Mouse (Mus musculus) spleen, adult 2 months (tissue): ENCODE data around the gene Selp. TPM values are rescaled to one million over a fixed set of nuclear protein-coding genes. Genes with fewer than 3 reads are reported as not detected.
A peak's percentile ranks its signal among the peaks of the same experiment; 100 is the strongest.

Experiments
- DNase-seq, 2 experiments: peaks; one replicate each; pipeline versions ENCODE4 v3.0.0 to v3.0.0-alpha.2; 2012 to 2021; ENCODE audit warnings: low spot score in 2 of 2, low read depth in 1 of 2
- H3K27ac ChIP-seq: fragments of 200-500 bp; 2 replicates; pipeline ENCODE4 v1.5.1; 2012; ENCODE audit warnings: low read length, inconsistent platforms; ENCODE audit not compliant: insufficient read depth
- H3K27me3 ChIP-seq: fragments of 200-500 bp; 2 replicates; pipeline ENCODE4 v1.6.1; 2012; ENCODE audit warnings: mild to moderate bottlenecking, moderate library complexity, low read length, inconsistent platforms; ENCODE audit not compliant: control insufficient read depth, insufficient read depth
- H3K36me3 ChIP-seq: fragments of 200-500 bp; 2 replicates; pipeline ENCODE4 v1.6.1; 2012; ENCODE audit warnings: mild to moderate bottlenecking, low read length, inconsistent platforms; ENCODE audit not compliant: control insufficient read depth, insufficient read depth
- H3K4me1 ChIP-seq: fragments of 200-500 bp; 2 replicates; pipeline ENCODE4 v1.6.1; 2011; ENCODE audit warnings: inconsistent platforms; ENCODE audit not compliant: control insufficient read depth, insufficient read depth, insufficient read length
- H3K4me3 ChIP-seq: fragments of 200-500 bp; 2 replicates; pipeline ENCODE4 v1.5.1; 2011; ENCODE audit warnings: mild to moderate bottlenecking, inconsistent platforms; ENCODE audit not compliant: insufficient read depth, insufficient read length; ENCODE audit errors: extremely low read depth
- CTCF ChIP-seq: fragments of 200-500 bp; IDR thresholded peaks from 2 replicates; pipeline ENCODE4 v1.5.1; 2011; ENCODE audit warnings: mild to moderate bottlenecking, inconsistent platforms; ENCODE audit not compliant: insufficient read depth, insufficient read length, insufficient replicate concordance; ENCODE audit errors: extremely low read depth
- POLR2A ChIP-seq: fragments of 200-500 bp; IDR thresholded peaks from 2 replicates; pipeline ENCODE4 v1.6.1; 2011; ENCODE audit warnings: low read depth, low read length, inconsistent platforms
- whole genome bisulfite sequencing: fragments of 180-500 bp; shearing (Covaris S2); methylation state at CpG from one replicate; pipeline ENCODE4 v1.1.7; 2018; 5-methylcytosine and 5-hydroxymethylcytosine counted together
- polyA plus RNA-seq: library from polyadenylated mRNA; depleted of rRNA; stranded (reverse); fragments of >200 nt; gene quantifications from 2 replicates; pipeline ENCODE4 v1.2.3, GENCODE M21; 2012

Gene Selp
- polyA plus RNA-seq, 1 experiment = 2.2 TPM

- no peak for DNase-seq
- no peak overlapping the region for H3K4me3 ChIP-seq
- no peak overlapping the region for H3K27ac ChIP-seq
- no peaks in the 10 kb centered on the region for H3K27me3 ChIP-seq
- TF ChIP-seq POLR2A = no peak
- no peak for TF ChIP-seq CTCF
- H3K4me1 ChIP-seq = no peaks in the 10 kb centered on the region
- H3K36me3 ChIP-seq = no peaks in the 10 kb centered on the region
- 77% methylated on average over 4 of the region's 4 CpGs for WGBS
Measured at GRCm38 (mm10) chr1:164168818-164169217, 53.8 kb downstream of the Selp start.

- Histone ChIP-seq H3K27ac (no peak overlapping the region), H3K4me3 (no peak overlapping the region), H3K27me3 (no peaks in the 10 kb centered on the region), H3K36me3 (no peaks in the 10 kb centered on the region), H3K4me1 (no peaks in the 10 kb centered on the region)
- no peak for TF ChIP-seq POLR2A
- WGBS = 75% methylated on average over 2 of the region's 2 CpGs
- no peak for DNase-seq
Measured at GRCm38 (mm10) chr1:164170434-164170833, 55.4 kb downstream of the Selp start.

DNA sequence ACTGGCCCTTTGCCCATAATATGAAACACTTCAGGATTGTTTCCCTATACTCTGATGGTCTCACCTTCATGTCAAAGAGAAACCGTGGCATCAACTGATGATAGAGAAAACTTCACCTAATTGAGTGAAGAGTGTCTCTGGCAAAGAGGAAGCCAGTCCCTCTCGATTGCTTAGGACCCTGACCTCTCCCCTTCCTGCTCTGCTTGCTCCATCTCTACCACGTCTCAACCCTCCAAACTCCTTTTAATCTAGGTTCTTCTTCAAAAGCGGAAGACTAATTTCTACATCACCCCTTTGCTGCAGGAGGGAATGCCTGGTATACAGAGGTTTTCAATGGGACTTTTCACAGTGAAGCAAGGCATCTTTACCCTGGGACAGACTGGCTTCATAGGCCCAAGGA lies 58.1 kb downstream of the Selp start:
- Histone ChIP-seq H3K36me3 (no peaks in the 10 kb centered on the region), H3K4me3 (no peak overlapping the region), H3K27me3 (no peaks in the 10 kb centered on the region), H3K27ac (no peak overlapping the region), H3K4me1 (no peaks in the 10 kb centered on the region)
- DNase-seq = no peak
- TF ChIP-seq POLR2A (no peak), CTCF (no peak)
- 72% methylated on average over 4 of the region's 4 CpGs for WGBS

DNA sequence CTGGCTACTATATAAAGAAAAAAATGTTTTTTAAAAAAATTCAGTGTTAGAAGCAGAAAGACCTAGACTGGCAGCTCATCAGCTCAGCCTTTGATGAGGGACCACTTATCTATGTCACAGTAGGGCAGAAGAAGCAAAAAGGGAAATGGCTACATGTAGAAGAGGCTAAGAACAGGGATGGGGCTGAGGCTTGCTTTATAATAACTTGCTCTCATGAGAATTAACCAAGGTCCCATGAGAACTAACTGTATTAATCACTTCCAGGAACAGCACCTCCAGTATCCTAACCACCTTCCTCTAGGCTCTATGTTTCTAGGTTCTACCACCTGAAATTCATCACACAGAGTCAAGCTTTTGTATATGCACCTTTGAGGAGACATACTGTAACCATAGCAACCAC lies 61.8 kb downstream of the Selp start:
- no peak overlapping the region for H3K4me3 ChIP-seq
- H3K4me1 ChIP-seq = no peaks in the 10 kb centered on the region
- no peak overlapping the region for H3K27ac ChIP-seq
- no peak for TF ChIP-seq CTCF
- no peak for TF ChIP-seq POLR2A
- no peaks in the 10 kb centered on the region for H3K27me3 ChIP-seq
- H3K36me3 ChIP-seq = no peaks in the 10 kb centered on the region
- DNase-seq = peak in 1 of 2 experiments; percentile 4

DNA sequence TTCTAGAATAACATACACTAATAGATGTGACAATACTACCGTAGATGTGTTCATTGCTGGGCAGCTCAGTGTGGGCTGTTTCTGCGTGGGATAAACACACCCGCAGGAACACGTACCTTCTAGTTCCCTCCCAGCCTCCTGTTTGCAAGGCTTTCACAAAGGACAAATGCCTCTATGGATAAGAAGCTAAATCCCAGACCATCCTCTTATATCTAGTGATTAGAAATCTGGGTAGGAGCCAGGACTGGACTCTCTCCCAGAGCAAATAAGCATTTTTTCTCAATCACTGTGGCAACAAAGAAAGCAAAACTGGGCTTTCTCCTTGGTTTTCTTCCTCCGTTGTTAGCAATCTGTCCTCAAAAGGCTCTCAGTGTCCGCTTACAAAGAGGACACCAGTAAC lies 63.4 kb downstream of the Selp start:
- Histone ChIP-seq H3K4me3 (no peak overlapping the region), H3K4me1 (no peaks in the 10 kb centered on the region), H3K36me3 (no peaks in the 10 kb centered on the region), H3K27me3 (no peaks in the 10 kb centered on the region), H3K27ac (no peak overlapping the region)
- no peak for TF ChIP-seq CTCF
- no peak for DNase-seq
- 86% methylated on average over 6 of the region's 6 CpGs for WGBS

DNA sequence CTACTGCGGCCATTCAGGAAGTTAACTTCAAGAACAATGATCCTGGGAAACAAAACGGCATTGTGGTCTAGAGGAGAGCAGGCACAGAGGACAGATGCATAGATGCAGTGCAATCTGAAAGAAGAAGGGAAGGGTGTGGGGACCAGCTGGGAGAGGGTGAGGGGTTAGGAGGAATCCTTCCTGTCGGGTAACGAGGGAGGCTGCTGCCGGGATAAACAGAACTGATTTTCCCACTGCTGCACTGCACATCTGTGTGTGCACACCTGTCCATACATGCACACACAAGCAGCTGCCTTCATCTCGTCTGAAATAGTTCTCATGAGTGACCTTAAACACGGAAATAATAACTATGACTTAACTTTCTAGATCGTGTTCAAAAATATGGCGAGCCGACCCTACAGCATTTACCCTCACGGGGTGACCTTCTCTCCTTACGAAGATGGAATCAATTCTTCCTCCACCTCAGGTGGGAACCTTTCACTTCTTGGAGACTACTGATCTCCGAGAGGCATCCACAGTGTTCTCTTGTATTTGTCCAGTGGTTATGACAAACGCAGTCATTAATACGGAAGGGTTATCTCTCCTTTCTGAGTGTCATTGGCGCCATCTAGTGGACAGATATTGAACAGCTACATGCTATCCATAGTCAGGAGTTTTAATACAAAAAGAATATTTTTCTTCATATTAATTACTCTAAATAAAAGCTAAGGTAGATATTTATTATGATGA lies 69.2 kb downstream of the Selp start:
- WGBS = 37% methylated on average over 16 of the region's 16 CpGs

GRCm38 (mm10) chr1:164184871-164185223 lies 69.8 kb downstream of the Selp start:
- WGBS = 53% methylated on average over 8 of the region's 8 CpGs
- H3K36me3 ChIP-seq = no peaks in the 10 kb centered on the region
- H3K4me1 ChIP-seq = no peaks in the 10 kb centered on the region
- no peak overlapping the region for H3K27ac ChIP-seq
- no peak for TF ChIP-seq CTCF
- TF ChIP-seq POLR2A = no peak
- no peak overlapping the region for H3K4me3 ChIP-seq
- H3K27me3 ChIP-seq = no peaks in the 10 kb centered on the region
- DNase-seq = no peak

More for the DNA sequence above, 69.2 kb downstream of the Selp start:
- Histone ChIP-seq H3K36me3 (no peaks in the 10 kb centered on the region), H3K27ac (no peak overlapping the region), H3K4me3 (peak overlapping the region; percentile 49), H3K27me3 (no peaks in the 10 kb centered on the region), H3K4me1 (no peaks in the 10 kb centered on the region)
- DNase-seq = peak; percentile 50 to 56
- TF ChIP-seq POLR2A = no peak
- peak; percentile 7; the same call in 1 of the 2 replicates for TF ChIP-seq CTCF
